In the genomic region with DNA sequence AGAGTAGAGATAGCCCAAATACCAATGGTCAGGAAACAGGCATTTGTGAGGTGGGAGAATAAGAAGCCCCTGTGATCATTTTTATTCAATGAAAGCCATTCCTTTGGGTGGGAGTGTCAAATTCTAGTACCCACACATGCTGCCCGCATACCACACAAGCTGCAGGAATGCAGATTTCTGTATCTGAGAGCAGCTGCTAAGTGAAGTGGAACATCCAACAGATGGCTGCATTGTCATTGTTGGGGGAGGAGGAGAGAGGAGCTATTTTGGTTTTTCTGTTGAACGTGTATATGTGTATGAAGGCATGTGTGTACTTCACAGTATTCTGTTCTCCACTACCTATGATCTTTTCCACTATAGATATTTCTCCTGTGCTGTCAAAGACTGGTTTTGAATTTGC, we compare ENCODE assay signal across 8 mouse cellular contexts.
DNase-seq lines count a peak whose midpoint lies in the region; ATAC-seq and TF ChIP-seq lines count a peak whose summit lies in the region.

No protein-coding gene starts in this region.

- H3K36me3 ChIP-seq in hindbrain, embryonic 14.5 days (replicated peaks; ENCODE audit: control insufficient read depth, insufficient read depth): no peaks in the 10 kb centered on the region
- H3K36me3 ChIP-seq in thymus, adult 2 months (ENCODE audit: control insufficient read depth, insufficient read depth, low read length): no peaks in the 10 kb centered on the region

- no peaks in the 10 kb centered on the region for H3K4me1 ChIP-seq in hindbrain, embryonic 14.5 days (replicated peaks; ENCODE audit: control insufficient read depth, insufficient read depth, low read length)
- H3K4me1 ChIP-seq in thymus, adult 2 months (replicated peaks; ENCODE audit: control insufficient read depth, insufficient read depth, low read length): no peaks in the 10 kb centered on the region

- DNase-seq in layer of hippocampus, adult 11-12 months (ENCODE audit: low spot score): peak; percentile 68
- no peak for DNase-seq in layer of hippocampus, postnatal 10 days (ENCODE audit: low spot score in 2 of 2)
- DNase-seq in cerebellum, adult 9-11 months: peak; percentile 50
- peak; percentile 31 for DNase-seq in hindbrain, embryonic 14.5 days (ENCODE audit: low spot score)
- DNase-seq in mesoderm, embryonic 11.5 days (ENCODE audit: low read depth, low spot score): peak; percentile 73
- no peak for DNase-seq in thymus, adult 2 months
- DNase-seq in T-cell, adult 2 months (ENCODE audit: low spot score): no peak

- no peak overlapping the region for H3K4me3 ChIP-seq in hindbrain, embryonic 14.5 days (replicated peaks; ENCODE audit: low read length)
- no peak overlapping the region for H3K4me3 ChIP-seq in thymus, adult 2 months (ENCODE audit: control insufficient read depth, insufficient read depth, low read length)

- no peak for TF ChIP-seq POLR2A in thymus, adult 2 months (IDR thresholded peaks at IDR 0.05; ENCODE audit: control insufficient read depth, extremely low read depth, insufficient read depth, low read length, poor library complexity)

- no peak overlapping the region for H3K27ac ChIP-seq in hindbrain, embryonic 14.5 days
- no peak overlapping the region for H3K27ac ChIP-seq in thymus, adult 2 months (ENCODE audit: control insufficient read depth, insufficient read depth, low read length)

- no peaks in the 10 kb centered on the region for H3K9me3 ChIP-seq in hindbrain, embryonic 14.5 days (ENCODE audit: control insufficient read depth, low read length)

- WGBS in hindbrain, embryonic 14.5 days: 6% methylated on average over 2 of the region's 2 CpGs
- WGBS in thymus, adult 2 months: 9% methylated on average over 2 of the region's 2 CpGs

- H3K27me3 ChIP-seq in hindbrain, embryonic 14.5 days (ENCODE audit: control insufficient read depth, insufficient read depth, low read length): no peaks in the 10 kb centered on the region
- H3K27me3 ChIP-seq in thymus, adult 2 months (ENCODE audit: control insufficient read depth, insufficient read depth, low read length): no peaks in the 10 kb centered on the region

- TF ChIP-seq CTCF in thymus, adult 2 months (IDR thresholded peaks at IDR 0.05; ENCODE audit: borderline replicate concordance, control insufficient read depth, extremely low read depth, insufficient read depth, low read length, poor library complexity): no peak

- no peak overlapping the region for H3K4me2 ChIP-seq in hindbrain, embryonic 14.5 days (replicated peaks)

- no peak overlapping the region for H3K9ac ChIP-seq in hindbrain, embryonic 14.5 days

- ATAC-seq in hindbrain, embryonic 14.5 days (ENCODE audit: low FRiP score): peak; percentile 78
- no peak for ATAC-seq in erythroblast, adult 5-6 weeks (replicated peaks; ENCODE audit: low FRiP score, poor library complexity, severe bottlenecking)

Comparison
In these comparisons a context has a peak if more than half of its experiments do, and no peak if none do; other contexts are left out.
1. DNase-seq: peak in layer of hippocampus, adult 11-12 months (single experiment), cerebellum, adult 9-11 months (single experiment), hindbrain, embryonic 14.5 days (single experiment) and mesoderm, embryonic 11.5 days (single experiment); none in layer of hippocampus, postnatal 10 days (0 of 2), thymus, adult 2 months (single experiment) and T-cell, adult 2 months (single experiment).